In genomic region chr11:106820972-106821371, GRCm38 (mm10) we compare ENCODE assay signal across 8 mouse cellular contexts. TPM values are rescaled to one million over a fixed set of nuclear protein-coding genes. Genes with fewer than 3 reads are reported as not detected.
DNase-seq lines count a peak whose midpoint lies in the region; ATAC-seq and TF ChIP-seq lines count a peak whose summit lies in the region.

No protein-coding gene starts in this region.

- H3K36me3 ChIP-seq in hindbrain, embryonic 14.5 days (replicated peaks; ENCODE audit: control insufficient read depth, insufficient read depth) = peaks cover 83% of the 10 kb centered on the region
- H3K36me3 ChIP-seq in hindbrain, embryonic 10.5 days = peaks cover 98% of the 10 kb centered on the region

- peak overlapping the region; percentile 36; the same call in 1 of the 2 replicates for H3K27ac ChIP-seq in hindbrain, embryonic 14.5 days
- no peak overlapping the region for H3K27ac ChIP-seq in hindbrain, embryonic 10.5 days

- H3K27me3 ChIP-seq in hindbrain, embryonic 14.5 days (ENCODE audit: control insufficient read depth, insufficient read depth, low read length) = no peaks in the 10 kb centered on the region
- no peaks in the 10 kb centered on the region for H3K27me3 ChIP-seq in hindbrain, embryonic 10.5 days (ENCODE audit: insufficient read depth, poor library complexity, severe bottlenecking)

- peaks cover 13% of the 10 kb centered on the region for H3K4me1 ChIP-seq in hindbrain, embryonic 14.5 days (replicated peaks; ENCODE audit: control insufficient read depth, insufficient read depth, low read length)
- no peaks in the 10 kb centered on the region for H3K4me1 ChIP-seq in hindbrain, embryonic 10.5 days (replicated peaks)
- peaks cover 6% of the 10 kb centered on the region for H3K4me1 ChIP-seq in lung, adult 2 months (ENCODE audit: control insufficient read depth, insufficient read depth, low read length)

- WGBS in hindbrain, embryonic 14.5 days = 61% methylated on average over 4 of the region's 4 CpGs
- 88% methylated on average over 4 of the region's 4 CpGs for WGBS in hindbrain, embryonic 10.5 days
- WGBS in lung, adult 2 months = 27% methylated on average over 4 of the region's 4 CpGs

- H3K4me2 ChIP-seq in hindbrain, embryonic 14.5 days (replicated peaks) = no peak overlapping the region

- no peak for TF ChIP-seq POLR2A in lung, adult 2 months (IDR thresholded peaks at IDR 0.05; ENCODE audit: borderline replicate concordance, extremely low read depth, low read depth, low read length)

- no peak for DNase-seq in hindbrain, embryonic 14.5 days (ENCODE audit: low spot score)
- no peak for DNase-seq in hindbrain, embryonic 10.5 days (ENCODE audit: low spot score)
- DNase-seq in 416B (ENCODE audit: low read depth) = peak; percentile 56
- peak; percentile 59 for DNase-seq in adrenal gland, postnatal 25 days
- DNase-seq in heart, adult 9 months (ENCODE audit: low spot score in 2 of 2) = peak; percentile 74 to 77
- DNase-seq in lung, adult 2 months = peak; percentile 36
- DNase-seq in thymus, postnatal 14 days = peak; percentile 27
- DNase-seq in yolk sac, embryonic 10.5 days (ENCODE audit: low spot score) = no peak

- no peaks in the 10 kb centered on the region for H3K9me3 ChIP-seq in hindbrain, embryonic 14.5 days (ENCODE audit: control insufficient read depth, low read length)
- no peaks in the 10 kb centered on the region for H3K9me3 ChIP-seq in hindbrain, embryonic 10.5 days

- no peak overlapping the region for H3K4me3 ChIP-seq in hindbrain, embryonic 14.5 days (replicated peaks; ENCODE audit: low read length)
- H3K4me3 ChIP-seq in hindbrain, embryonic 10.5 days = no peak overlapping the region
- no peak overlapping the region for H3K4me3 ChIP-seq in lung, adult 2 months (replicated peaks; ENCODE audit: extremely low read depth, low read depth, low read length)

- ATAC-seq in hindbrain, embryonic 14.5 days (ENCODE audit: low FRiP score) = no peak

- no peak for TF ChIP-seq CTCF in lung, adult 2 months (IDR thresholded peaks at IDR 0.05; ENCODE audit: insufficient read depth, low read length)

- no peak overlapping the region for H3K9ac ChIP-seq in hindbrain, embryonic 14.5 days

RNA-seq across cellular contexts. Expression of gene Cep95, which starts 31.9 kb away (rescaled TPM):
- polyA plus RNA-seq in hindbrain, embryonic 14.5 days (2014; fragmentation: Nextera tagmentation; extraction: Ambion mirVana) = 10.8 and 11.4 TPM in 2 replicates
- 14.8 and 20.2 TPM in 2 replicates for polyA plus RNA-seq in hindbrain, embryonic 10.5 days (2016; fragmentation: Nextera tagmentation; extraction: Ambion mirVana)
- 10.5 and 14.7 TPM in 2 replicates for total RNA-seq in adrenal gland, postnatal 25 days (2021)
- polyA plus RNA-seq in lung, adult 2 months (2012; rRNA removed) = 1.9 and 2.9 TPM in 2 replicates

RNA-seq across cellular contexts. Expression of gene Ddx5, which starts 32.0 kb away (rescaled TPM):
- 417 and 429 TPM in 2 replicates for polyA plus RNA-seq in hindbrain, embryonic 14.5 days (2014; fragmentation: Nextera tagmentation; extraction: Ambion mirVana)
- polyA plus RNA-seq in hindbrain, embryonic 10.5 days (2016; fragmentation: Nextera tagmentation; extraction: Ambion mirVana) = 285 and 301 TPM in 2 replicates
- 703 and 926 TPM in 2 replicates for total RNA-seq in adrenal gland, postnatal 25 days (2021)
- polyA plus RNA-seq in lung, adult 2 months (2012; rRNA removed) = 539 and 718 TPM in 2 replicates

RNA-seq across cellular contexts. Expression of gene Polg2, which starts 41.6 kb away (rescaled TPM):
- polyA plus RNA-seq in hindbrain, embryonic 14.5 days (2014; fragmentation: Nextera tagmentation; extraction: Ambion mirVana) = 8.6 and 9.7 TPM in 2 replicates
- polyA plus RNA-seq in hindbrain, embryonic 10.5 days (2016; fragmentation: Nextera tagmentation; extraction: Ambion mirVana) = 8.1 and 10.1 TPM in 2 replicates
- total RNA-seq in adrenal gland, postnatal 25 days (2021) = 7.1 and 8.4 TPM in 2 replicates
- polyA plus RNA-seq in lung, adult 2 months (2012; rRNA removed) = 4.8 and 6.3 TPM in 2 replicates

Comparison
In these comparisons a context has a peak if more than half of its experiments do, and no peak if none do; other contexts are left out.
1. DNase-seq: peak in 416B (single experiment), adrenal gland, postnatal 25 days (single experiment), heart, adult 9 months (2 of 2), lung, adult 2 months (single experiment) and thymus, postnatal 14 days (single experiment); none in hindbrain, embryonic 14.5 days (single experiment), hindbrain, embryonic 10.5 days (single experiment) and yolk sac, embryonic 10.5 days (single experiment).